Mouse (Mus musculus): ENCODE data around the gene Pik3r1.

DNA sequence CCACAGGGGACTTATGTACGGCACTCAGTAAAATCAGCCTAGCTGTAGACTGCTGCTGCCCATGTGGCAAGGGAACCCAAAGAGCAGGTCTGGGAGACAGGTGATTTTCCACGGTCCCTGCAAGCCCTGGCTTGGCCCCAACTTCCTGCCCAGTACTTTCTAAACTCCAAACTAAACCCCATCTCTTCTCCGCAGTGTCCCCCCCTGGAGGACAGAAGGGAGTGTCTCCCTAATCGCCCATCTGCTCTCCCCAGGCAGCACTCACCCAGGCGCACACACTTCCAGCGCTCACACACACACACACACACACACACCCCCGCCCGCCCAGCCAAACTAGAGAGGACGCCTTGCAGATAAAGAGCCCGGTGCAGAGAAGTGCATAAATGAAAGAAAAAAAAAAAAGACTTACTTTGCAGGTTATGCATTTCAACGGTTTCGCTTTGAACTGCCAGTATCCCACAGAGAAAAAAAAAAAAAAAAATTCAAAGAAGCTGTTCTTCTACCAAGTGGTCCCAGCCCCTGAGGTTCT lies 74.0 kb downstream of the Pik3r1 start:
- TF ChIP-seq CTCF (IDR thresholded peaks at IDR 0.05; ENCODE audit: low read depth) (peak; percentile 34), EP300 (IDR thresholded peaks at IDR 0.05; ENCODE audit: low read depth) (no peak)

Measured in heart, postnatal 0 days (tissue).